Mouse (Mus musculus) regulatory T cell (primary cell): ENCODE results near the gene 0610037L13Rik.

ENCODE experiments used
- in situ Hi-C: fragments of 300-600 bp; cut with MboI, MseI; formaldehyde crosslinking; loops from one replicate; pipeline ENCODE4 v1.15.1; 2025; ENCODE audit warnings: high pct_unique_total_duplicates

Gene 0610037L13Rik

GRCm38 (mm10) chr4:107920336-107920735 is 30.7 kb downstream of the 0610037L13Rik start:
- in situ Hi-C loops, result no loop called here

DNA sequence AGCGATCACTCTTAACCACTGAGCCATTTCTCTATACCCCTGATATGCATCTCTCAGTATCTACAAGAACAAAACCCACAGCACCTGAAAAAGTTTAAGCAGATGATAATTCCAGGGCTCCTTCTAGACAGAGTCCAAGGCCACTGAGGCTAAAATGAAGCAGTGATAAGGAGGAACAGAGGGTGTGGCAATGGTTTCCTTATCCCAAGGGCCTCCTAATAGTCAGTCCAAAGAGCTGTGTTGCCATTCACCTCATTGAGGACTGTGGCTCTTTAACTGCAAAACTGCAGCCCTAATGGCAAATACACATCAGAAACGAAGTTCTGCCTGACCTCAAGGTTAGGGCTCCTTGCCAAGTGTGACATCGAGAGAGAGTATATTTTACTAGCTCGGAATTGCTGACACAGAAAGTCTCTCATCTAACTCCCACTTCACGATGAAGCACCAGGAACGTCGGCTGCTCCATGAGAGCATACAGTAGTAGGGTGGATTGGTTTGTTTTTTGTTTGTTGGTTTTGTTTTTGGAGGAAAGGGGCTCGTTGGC is 31.6 kb downstream of the 0610037L13Rik start:
- in situ Hi-C loops, result no loop called here

DNA sequence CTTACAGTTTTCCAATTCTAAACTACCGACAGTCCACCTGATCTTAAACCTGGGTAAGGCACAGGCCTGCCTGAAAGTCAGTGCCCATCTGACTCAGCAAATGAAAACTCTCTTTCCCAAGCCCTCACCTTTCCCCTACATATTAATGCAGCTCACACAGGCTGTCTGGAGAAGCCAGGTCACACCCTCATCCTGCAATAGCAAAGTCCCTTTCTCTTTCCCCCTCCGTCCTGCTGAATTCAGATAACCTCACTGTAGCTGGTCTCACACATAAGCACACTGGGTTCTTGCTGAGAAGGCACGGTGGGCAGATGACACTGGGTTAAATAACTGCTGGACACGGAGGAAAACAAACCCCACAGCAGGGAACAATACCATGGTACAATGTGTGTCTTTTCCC is 32.3 kb downstream of the 0610037L13Rik start:
- in situ Hi-C loops, result no loop called here

DNA sequence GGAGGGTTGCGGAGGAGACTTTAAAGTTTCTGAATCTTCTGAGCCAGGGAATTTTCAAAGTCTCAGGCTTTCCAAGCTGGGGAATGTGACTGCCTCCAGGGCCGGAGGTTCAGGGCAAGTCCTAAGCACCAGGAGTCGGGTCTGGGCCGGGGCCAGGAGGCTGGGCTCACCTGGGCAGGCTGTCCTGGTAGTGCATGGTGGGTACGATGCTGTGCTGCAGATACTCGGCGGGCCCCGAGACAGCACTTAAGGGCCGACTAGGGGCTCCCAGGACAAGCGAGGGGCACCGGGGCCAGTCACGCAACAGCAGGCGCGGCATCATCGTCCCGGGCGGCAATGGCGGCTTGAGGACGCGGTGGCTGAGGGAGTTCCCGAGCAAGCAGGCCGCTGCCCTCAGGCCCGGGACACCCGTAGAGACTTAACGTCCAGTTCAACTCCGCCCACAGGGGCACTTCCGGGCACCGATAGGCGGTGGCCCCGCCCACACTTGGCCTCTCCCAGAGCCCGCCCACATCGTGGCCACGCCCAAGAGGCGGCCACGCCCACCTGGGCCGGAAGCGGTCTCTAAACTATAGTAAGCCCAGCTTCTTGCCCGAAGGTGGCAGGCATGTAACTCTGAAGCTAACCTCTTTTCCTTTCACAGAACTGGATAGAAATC is 33.7 kb downstream of the 0610037L13Rik start, which contains the start of gene Cpt2:
Gene Cpt2, minus strand, starts transcription at position 466 of the 658 bp plus-strand sequence.
- in situ Hi-C loops, result no loop called here

- in situ Hi-C loops, result no loop called here
These were observed 34.2 kb downstream of the 0610037L13Rik start for GRCm38 (mm10) chr4:107923803-107924194.

DNA sequence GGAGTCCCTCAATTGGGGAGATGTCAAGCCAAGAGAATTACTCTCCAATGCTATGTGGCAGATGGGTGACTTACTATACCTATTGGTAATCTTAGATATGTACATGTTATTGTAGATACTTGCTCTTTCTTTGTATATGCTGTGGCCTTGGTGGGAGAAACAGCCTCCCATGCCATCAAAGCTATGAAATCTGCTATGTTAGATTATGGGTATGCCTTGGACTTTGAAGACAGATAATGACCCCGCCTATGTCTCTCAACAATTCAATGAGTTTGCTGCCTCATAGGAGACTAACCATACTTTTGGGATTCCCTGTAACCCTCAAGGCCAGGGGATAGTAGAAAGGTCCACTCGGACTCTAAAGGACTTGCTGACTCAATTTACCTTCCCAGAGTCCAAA is 38.7 kb downstream of the 0610037L13Rik start:
- in situ Hi-C loops, result no loop called here

DNA sequence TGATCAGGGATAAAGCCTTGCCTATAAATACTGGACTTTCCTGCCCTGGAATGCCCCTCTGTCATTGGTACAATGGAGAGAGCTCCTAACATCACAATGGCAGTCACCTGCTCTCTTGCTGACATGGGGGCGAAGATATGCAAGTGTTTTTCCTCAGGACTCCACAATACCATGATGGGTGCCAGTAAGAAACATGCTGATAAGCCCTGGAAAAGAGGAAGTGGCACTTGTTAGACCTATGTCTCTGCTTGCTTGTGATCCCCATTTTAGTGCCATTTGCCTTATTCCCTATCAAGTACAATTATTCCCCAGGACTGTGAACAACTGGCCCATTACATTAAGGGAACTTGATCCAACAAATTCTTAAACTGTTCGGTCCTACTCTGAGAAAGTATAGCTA is 39.1 kb downstream of the 0610037L13Rik start:
- in situ Hi-C loops, result no loop called here

- in situ Hi-C loops, result no loop called here
These were observed 41.8 kb downstream of the 0610037L13Rik start for GRCm38 (mm10) chr4:107931453-107931852.

GRCm38 (mm10) chr4:107933239-107933638 is 43.6 kb downstream of the 0610037L13Rik start:
- in situ Hi-C loops, result no loop called here

GRCm38 (mm10) chr4:107935254-107935653 is 45.6 kb downstream of the 0610037L13Rik start:
- in situ Hi-C loops, result no loop called here

GRCm38 (mm10) chr4:107937338-107937737 is 47.7 kb downstream of the 0610037L13Rik start:
- in situ Hi-C loops, result no loop called here

GRCm38 (mm10) chr4:107938124-107938523 is 48.5 kb downstream of the 0610037L13Rik start:
- in situ Hi-C loops, result no loop called here

DNA sequence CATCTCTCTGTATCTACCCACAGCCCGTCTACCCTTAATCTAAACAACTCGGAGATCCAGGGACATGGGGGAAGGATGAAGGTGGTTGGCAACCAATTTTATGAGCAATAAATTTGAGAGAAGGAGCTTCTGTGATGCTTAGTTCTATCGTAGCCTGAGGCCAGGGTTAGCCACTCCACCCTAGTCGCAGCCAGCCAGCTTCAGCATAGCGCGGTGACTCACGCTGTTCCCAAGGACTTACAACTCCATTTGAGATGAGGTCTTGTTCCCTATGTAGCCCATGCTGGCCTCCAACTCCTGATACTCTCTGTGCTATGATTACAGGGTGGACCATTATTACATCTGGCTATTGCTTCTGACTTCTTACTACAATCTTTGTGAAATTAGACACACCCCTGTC is 53.1 kb downstream of the 0610037L13Rik start:
- in situ Hi-C loops, result no loop called here

DNA sequence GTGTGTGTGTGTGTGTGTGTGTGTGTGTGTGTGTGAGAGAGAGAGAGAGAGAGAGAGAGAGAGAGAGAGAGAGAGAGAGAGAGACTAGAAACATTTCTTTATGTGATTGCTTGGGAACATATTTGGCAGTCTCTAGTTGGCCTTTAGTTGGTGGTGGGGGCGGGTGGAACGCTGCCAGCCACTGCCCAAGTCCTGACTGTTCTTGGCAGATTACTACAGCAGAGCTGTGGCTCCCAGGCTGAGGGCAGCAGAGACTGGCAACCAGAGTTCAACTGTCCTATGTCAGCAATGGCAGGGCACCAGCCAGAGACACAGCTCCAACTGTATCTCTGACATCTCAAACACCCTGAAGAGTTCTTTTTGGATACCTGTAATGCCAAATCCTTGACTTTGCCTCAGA is 54.5 kb downstream of the 0610037L13Rik start:
- in situ Hi-C loops, result no loop called here
